Mouse (Mus musculus) neural tube, embryonic 15.5 days (tissue): ENCODE data around the gene Kirrel3. TPM values are rescaled to one million over a fixed set of nuclear protein-coding genes. Genes with fewer than 3 reads are reported as not detected.

Experiments
- ATAC-seq: fragments of 200-750 bp; cut with Nextera tagmentation; 2 replicates; pipeline ENCODE4 v1.8.0; 2017; ENCODE audit warnings: mild to moderate bottlenecking, moderate TSS enrichment, moderate library complexity; ENCODE audit not compliant: low FRiP score
- H3K27ac ChIP-seq: fragments of 300-500 bp; sonication (generic); replicated peaks from 2 replicates; pipeline ENCODE4 v1.5.1; 2015; ENCODE audit warnings: mild to moderate bottlenecking, inconsistent platforms
- H3K27me3 ChIP-seq: fragments of 300-500 bp; sonication (generic); replicated peaks from 2 replicates; pipeline ENCODE4 v1.6.1; 2015; ENCODE audit warnings: inconsistent platforms
- H3K36me3 ChIP-seq: fragments of 300-500 bp; sonication (generic); 2 replicates; pipeline ENCODE4 v1.6.1; 2015; ENCODE audit warnings: inconsistent platforms
- H3K4me1 ChIP-seq: fragments of 300-500 bp; sonication (generic); 2 replicates; pipeline ENCODE4 v1.6.1; 2015; ENCODE audit warnings: inconsistent platforms
- H3K4me2 ChIP-seq: fragments of 300-500 bp; sonication (generic); 2 replicates; pipeline ENCODE4 v1.6.1; 2015; ENCODE audit warnings: inconsistent platforms, mild to moderate bottlenecking, moderate library complexity
- H3K4me3 ChIP-seq: fragments of 300-500 bp; sonication (generic); replicated peaks from 2 replicates; pipeline ENCODE4 v1.5.1; 2015; ENCODE audit warnings: mild to moderate bottlenecking, inconsistent platforms
- H3K9ac ChIP-seq: fragments of 300-500 bp; sonication (generic); replicated peaks from 2 replicates; pipeline ENCODE4 v1.6.1; 2015; ENCODE audit warnings: mild to moderate bottlenecking, inconsistent platforms
- H3K9me3 ChIP-seq: fragments of 300-500 bp; sonication (generic); replicated peaks from 2 replicates; pipeline ENCODE4 v1.6.1; 2016; ENCODE audit warnings: inconsistent platforms
- WGBS: fragments of 180-500 bp; shearing (Covaris S2); methylation state at CpG from one replicate; pipeline ENCODE4 v1.1.7; 2015; ENCODE audit warnings: mixed read lengths; 5-methylcytosine and 5-hydroxymethylcytosine counted together
- polyA plus RNA-seq: library from polyadenylated mRNA; unstranded; fragments of >200 nt; fragmentation: Nextera tagmentation; extraction: Ambion mirVana; gene quantifications from 2 replicates; pipeline ENCODE4 v1.2.1, GENCODE M21; 2015

Kirrel3 gene
- polyA plus RNA-seq, 1 experiment from 2014 or later = 43.7 TPM

GRCm38 (mm10) chr9:34908040-34908439 is 422.3 kb downstream of the Kirrel3 start:
- no peak overlapping the region for H3K4me3 ChIP-seq
- no peak overlapping the region for H3K9ac ChIP-seq
- 62% methylated on average over 3 of the region's 3 CpGs for WGBS
- no peaks in the 10 kb centered on the region for H3K36me3 ChIP-seq
- no peaks in the 10 kb centered on the region for H3K27me3 ChIP-seq
- no peaks in the 10 kb centered on the region for H3K9me3 ChIP-seq
- H3K4me1 ChIP-seq = peaks cover 32% of the 10 kb centered on the region
- no peak for ATAC-seq
- H3K4me2 ChIP-seq = no peak overlapping the region
- H3K27ac ChIP-seq = no peak overlapping the region

DNA sequence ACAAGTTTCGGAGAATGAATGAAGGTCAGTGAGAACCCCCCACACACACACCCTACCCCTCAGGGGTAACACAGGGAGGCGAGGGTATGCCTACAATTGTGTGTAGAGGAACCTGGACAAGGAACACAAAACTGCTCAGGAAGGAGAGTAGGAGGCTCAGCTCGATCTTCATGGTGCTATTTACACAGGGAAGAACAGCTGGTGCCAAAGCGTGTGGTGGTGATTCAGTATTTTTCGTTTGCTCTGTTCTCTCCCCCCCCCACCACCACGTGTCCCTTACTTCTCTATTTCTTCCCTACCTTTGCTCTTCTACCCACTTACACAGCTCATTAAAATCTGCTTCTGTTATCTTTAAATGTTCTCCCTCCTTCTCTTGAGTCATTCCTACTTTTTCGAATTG is 426.1 kb downstream of the Kirrel3 start:
- Histone ChIP-seq H3K4me1 (peaks cover 40% of the 10 kb centered on the region), H3K36me3 (no peaks in the 10 kb centered on the region), H3K9ac (no peak overlapping the region), H3K27me3 (no peaks in the 10 kb centered on the region), H3K27ac (no peak overlapping the region), H3K4me3 (no peak overlapping the region), H3K4me2 (no peak overlapping the region), H3K9me3 (no peaks in the 10 kb centered on the region)
- WGBS = 71% methylated on average over 7 of the region's 7 CpGs
- no peak for ATAC-seq

GRCm38 (mm10) chr9:34912273-34912972 is 426.7 kb downstream of the Kirrel3 start:
- WGBS = 57% methylated on average over 2 of the region's 2 CpGs
- Histone ChIP-seq H3K9me3 (no peaks in the 10 kb centered on the region), H3K9ac (no peak overlapping the region), H3K36me3 (no peaks in the 10 kb centered on the region), H3K27me3 (no peaks in the 10 kb centered on the region), H3K4me1 (peaks cover 39% of the 10 kb centered on the region), H3K4me2 (no peak overlapping the region), H3K27ac (peak overlapping the region; percentile 46), H3K4me3 (no peak overlapping the region)
- 0 out of 2 replicates have a peak, but pooled peaks have one; percentile 39 for ATAC-seq

DNA sequence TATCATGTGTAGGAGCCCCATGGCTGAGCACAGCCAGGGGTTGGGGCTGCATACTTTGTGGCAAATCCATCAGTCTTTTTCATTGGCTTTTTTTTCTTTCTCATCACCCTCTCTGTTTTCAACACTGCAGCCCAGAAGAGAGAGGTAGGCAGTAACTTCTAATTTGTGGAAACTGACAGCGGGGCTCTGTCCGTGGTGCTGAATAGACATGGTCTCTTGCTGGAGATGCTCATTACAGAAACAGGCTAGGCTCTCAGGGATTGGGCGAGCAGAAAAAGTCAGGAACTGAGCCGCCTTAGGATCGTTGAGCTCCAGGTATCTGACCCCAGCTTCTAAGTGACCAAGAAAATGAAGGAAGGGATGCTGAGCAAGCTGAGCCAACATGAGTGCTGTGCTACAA is 427.3 kb downstream of the Kirrel3 start:
- Histone ChIP-seq H3K27me3 (no peaks in the 10 kb centered on the region), H3K9me3 (no peaks in the 10 kb centered on the region), H3K36me3 (no peaks in the 10 kb centered on the region), H3K9ac (no peak overlapping the region), H3K27ac (peak overlapping the region; percentile 39), H3K4me3 (no peak overlapping the region), H3K4me2 (no peak overlapping the region), H3K4me1 (peaks cover 33% of the 10 kb centered on the region)
- 12% methylated on average over 5 of the region's 5 CpGs for WGBS
- ATAC-seq = no peak

GRCm38 (mm10) chr9:34918976-34919375 is 433.3 kb downstream of the Kirrel3 start:
- H3K4me3 ChIP-seq = no peak overlapping the region
- no peak overlapping the region for H3K4me2 ChIP-seq
- no peak overlapping the region for H3K27ac ChIP-seq
- H3K9me3 ChIP-seq = no peaks in the 10 kb centered on the region
- no peak for ATAC-seq
- no peak overlapping the region for H3K9ac ChIP-seq
- 89% methylated on average over 5 of the region's 5 CpGs for WGBS
- H3K27me3 ChIP-seq = no peaks in the 10 kb centered on the region
- H3K36me3 ChIP-seq = no peaks in the 10 kb centered on the region
- H3K4me1 ChIP-seq = peaks cover 34% of the 10 kb centered on the region

DNA sequence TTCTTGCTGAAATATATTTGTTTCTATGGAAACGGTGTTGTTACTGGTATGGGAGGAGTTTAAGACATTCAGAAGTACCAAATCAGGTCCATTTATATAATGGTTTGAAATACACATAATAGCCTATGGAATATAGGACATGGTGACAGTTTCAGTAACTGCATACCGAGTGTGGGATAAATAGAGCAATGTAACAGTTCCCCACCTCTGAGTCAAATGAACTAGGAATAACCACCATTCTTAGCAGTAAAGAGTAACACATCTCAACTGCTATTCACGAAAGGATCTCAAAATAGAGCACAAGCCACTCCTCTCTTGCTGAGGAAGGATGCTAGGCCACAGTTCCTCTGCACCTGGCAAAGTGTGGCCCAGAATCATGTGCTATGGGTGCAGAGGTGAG is 434.4 kb downstream of the Kirrel3 start:
- Histone ChIP-seq H3K4me2 (no peak overlapping the region), H3K9me3 (no peaks in the 10 kb centered on the region), H3K27ac (no peak overlapping the region), H3K36me3 (no peaks in the 10 kb centered on the region), H3K4me3 (no peak overlapping the region), H3K27me3 (no peaks in the 10 kb centered on the region), H3K4me1 (peaks cover 44% of the 10 kb centered on the region), H3K9ac (no peak overlapping the region)
- 61% methylated on average over 3 of the region's 3 CpGs for WGBS
- no peak for ATAC-seq

- ATAC-seq = no peak
- WGBS = 82% methylated on average over 1 of the region's 1 CpGs
- no peak overlapping the region for H3K4me2 ChIP-seq
- no peaks in the 10 kb centered on the region for H3K27me3 ChIP-seq
- peaks cover 43% of the 10 kb centered on the region for H3K4me1 ChIP-seq
- H3K9ac ChIP-seq = no peak overlapping the region
- no peak overlapping the region; the same call in 1 of the 2 replicates for H3K27ac ChIP-seq
- no peaks in the 10 kb centered on the region for H3K36me3 ChIP-seq
- no peaks in the 10 kb centered on the region for H3K9me3 ChIP-seq
- H3K4me3 ChIP-seq = no peak overlapping the region
Observed at GRCm38 (mm10) chr9:34921941-34922340, 436.2 kb downstream of the Kirrel3 start.

- WGBS = 65% methylated on average over 6 of the region's 6 CpGs
- no peak overlapping the region for H3K4me2 ChIP-seq
- H3K9ac ChIP-seq = no peak overlapping the region
- peak overlapping the region; percentile 65 for H3K27ac ChIP-seq
- peaks cover 43% of the 10 kb centered on the region for H3K4me1 ChIP-seq
- H3K9me3 ChIP-seq = no peaks in the 10 kb centered on the region
- no peaks in the 10 kb centered on the region for H3K36me3 ChIP-seq
- no peak overlapping the region for H3K4me3 ChIP-seq
- ATAC-seq = no peak
- no peaks in the 10 kb centered on the region for H3K27me3 ChIP-seq
Observed at GRCm38 (mm10) chr9:34922716-34923115, 437.0 kb downstream of the Kirrel3 start.

DNA sequence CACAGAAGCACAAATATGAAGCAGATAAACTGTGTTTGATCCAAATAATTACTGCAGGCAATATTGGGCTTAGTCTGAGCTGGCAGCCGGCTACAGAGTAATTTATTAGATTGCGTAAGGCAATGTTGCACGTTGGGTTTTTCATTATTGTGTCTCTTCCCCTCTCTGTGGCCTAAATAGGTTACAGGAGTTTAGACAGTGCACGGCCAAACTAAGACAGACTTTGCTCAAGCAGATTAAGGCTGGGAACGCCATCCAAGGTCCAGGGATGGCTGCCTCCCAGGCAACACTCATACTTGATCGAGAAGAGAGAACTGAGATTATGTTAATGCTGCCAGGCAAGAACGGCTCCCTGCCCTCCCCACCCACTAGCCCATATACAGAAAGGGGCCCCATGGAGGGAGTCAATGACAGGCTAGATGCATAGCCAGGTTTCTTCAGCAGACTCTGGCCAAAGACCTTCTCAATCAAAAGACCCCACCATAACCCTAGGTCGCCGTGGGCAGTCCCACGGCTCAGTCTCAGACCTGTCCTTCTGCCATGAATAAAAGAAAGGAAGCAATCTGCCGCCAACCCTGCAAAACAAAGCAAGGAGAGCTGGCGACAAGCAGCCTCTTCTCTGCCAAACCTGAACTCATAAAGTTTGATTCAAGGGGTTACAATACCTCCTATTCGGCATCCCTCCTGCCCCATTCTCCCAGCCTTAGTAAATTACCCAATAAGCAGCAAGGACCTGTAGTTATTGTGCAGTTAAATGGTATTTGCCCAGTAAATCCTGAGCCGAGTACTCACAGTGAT is 437.6 kb downstream of the Kirrel3 start:
- Histone ChIP-seq H3K4me1 (peaks cover 43% of the 10 kb centered on the region), H3K4me2 (no peak overlapping the region), H3K27ac (peak overlapping the region; percentile 65), H3K4me3 (no peak overlapping the region), H3K27me3 (no peaks in the 10 kb centered on the region), H3K9ac (no peak overlapping the region), H3K9me3 (no peaks in the 10 kb centered on the region), H3K36me3 (no peaks in the 10 kb centered on the region)
- WGBS = 32% methylated on average over 14 of the region's 14 CpGs
- ATAC-seq = peak; percentile 79

GRCm38 (mm10) chr9:34925616-34926015 is 439.9 kb downstream of the Kirrel3 start:
- WGBS = 61% methylated on average over 5 of the region's 5 CpGs
- Histone ChIP-seq H3K4me3 (no peak overlapping the region), H3K27ac (0 out of 2 replicates have a peak overlapping the region, but pooled peaks have one; percentile 24), H3K4me2 (no peak overlapping the region), H3K4me1 (peaks cover 38% of the 10 kb centered on the region), H3K36me3 (no peaks in the 10 kb centered on the region), H3K27me3 (no peaks in the 10 kb centered on the region), H3K9me3 (no peaks in the 10 kb centered on the region), H3K9ac (no peak overlapping the region)
- no peak for ATAC-seq

- H3K27me3 ChIP-seq = no peaks in the 10 kb centered on the region
- no peak overlapping the region for H3K27ac ChIP-seq
- no peak overlapping the region for H3K9ac ChIP-seq
- H3K4me2 ChIP-seq = no peak overlapping the region
- no peaks in the 10 kb centered on the region for H3K36me3 ChIP-seq
- no peaks in the 10 kb centered on the region for H3K9me3 ChIP-seq
- ATAC-seq = no peak
- WGBS = 50% methylated on average over 1 of the region's 1 CpGs
- H3K4me1 ChIP-seq = 0 out of 2 replicates have a peak, but pooled peaks cover under 1% of the 10 kb centered on the region
- H3K4me3 ChIP-seq = no peak overlapping the region
Observed at GRCm38 (mm10) chr9:34930371-34930770, 444.7 kb downstream of the Kirrel3 start.

- H3K9ac ChIP-seq = no peak overlapping the region
- ATAC-seq = no peak
- no peaks in the 10 kb centered on the region for H3K4me1 ChIP-seq
- H3K27me3 ChIP-seq = no peaks in the 10 kb centered on the region
- 63% methylated on average over 5 of the region's 5 CpGs for WGBS
- no peaks in the 10 kb centered on the region for H3K36me3 ChIP-seq
- no peak overlapping the region for H3K4me3 ChIP-seq
- no peak overlapping the region for H3K27ac ChIP-seq
- no peaks in the 10 kb centered on the region for H3K9me3 ChIP-seq
- H3K4me2 ChIP-seq = no peak overlapping the region
Observed at GRCm38 (mm10) chr9:34938140-34938539, 452.4 kb downstream of the Kirrel3 start.
